Mouse (Mus musculus): Measurements from ENCODE around the gene Alkbh4. TPM values are rescaled to one million over a fixed set of nuclear protein-coding genes. Genes with fewer than 3 reads are reported as not detected.

The Alkbh4 gene
- polyA plus RNA-seq (2015; fragmentation: Illumina TruSeq; extraction: RNeasy Lipid Tissue Mini Kit (QIAGEN cat#74804); ENCODE audit: insufficient read depth, low replicate concordance): 8.5 TPM

GRCm38 (mm10) chr5:136135571-136136291, at the start of gene Alkbh4, which contains the start of gene Lrwd1:
TSS of gene Alkbh4 (plus strand) at chr5:136136146.
TSS of gene Lrwd1 (minus strand) at chr5:136136074.

GRCm38 (mm10) chr5:136115891-136116783, 19.8 kb upstream of the Alkbh4 start, which contains the start of gene Polr2j:
TSS of gene Polr2j (plus strand) at chr5:136116631.

GRCm38 (mm10) chr5:136170512-136171362, 34.8 kb downstream of the Alkbh4 start, which contains the start of gene Orai2:
TSS of gene Orai2 (minus strand) at chr5:136170713.

Other genes starting within 250 kb of the Alkbh4 start
- gene Hspb1, start 248.2 kb upstream of the Alkbh4 start, polyA plus RNA-seq (2015; fragmentation: Illumina TruSeq; extraction: RNeasy Lipid Tissue Mini Kit (QIAGEN cat#74804); ENCODE audit: insufficient read depth, low replicate concordance): 4.7 TPM
- gene Ywhag, start 201.5 kb upstream of the Alkbh4 start, polyA plus RNA-seq (2015; fragmentation: Illumina TruSeq; extraction: RNeasy Lipid Tissue Mini Kit (QIAGEN cat#74804); ENCODE audit: insufficient read depth, low replicate concordance): 66.9 TPM
- 1.8 TPM for gene Ssc4d, start 161.6 kb upstream of the Alkbh4 start, polyA plus RNA-seq (2015; fragmentation: Illumina TruSeq; extraction: RNeasy Lipid Tissue Mini Kit (QIAGEN cat#74804); ENCODE audit: insufficient read depth, low replicate concordance)
- not detected for gene Zp3, start 156.0 kb upstream of the Alkbh4 start, polyA plus RNA-seq (2015; fragmentation: Illumina TruSeq; extraction: RNeasy Lipid Tissue Mini Kit (QIAGEN cat#74804); ENCODE audit: insufficient read depth, low replicate concordance)
- 8.0 TPM for gene Dtx2, start 141.3 kb upstream of the Alkbh4 start, polyA plus RNA-seq (2015; fragmentation: Illumina TruSeq; extraction: RNeasy Lipid Tissue Mini Kit (QIAGEN cat#74804); ENCODE audit: insufficient read depth, low replicate concordance)
- gene Upk3b, start 97.7 kb upstream of the Alkbh4 start, polyA plus RNA-seq (2015; fragmentation: Illumina TruSeq; extraction: RNeasy Lipid Tissue Mini Kit (QIAGEN cat#74804); ENCODE audit: insufficient read depth, low replicate concordance): 2.3 TPM
- gene Upk3bl, start 81.7 kb upstream of the Alkbh4 start, polyA plus RNA-seq (2015; fragmentation: Illumina TruSeq; extraction: RNeasy Lipid Tissue Mini Kit (QIAGEN cat#74804); ENCODE audit: insufficient read depth, low replicate concordance): not detected
- 30.2 TPM for gene Rasa4, start 52.2 kb upstream of the Alkbh4 start, polyA plus RNA-seq (2015; fragmentation: Illumina TruSeq; extraction: RNeasy Lipid Tissue Mini Kit (QIAGEN cat#74804); ENCODE audit: insufficient read depth, low replicate concordance)
- 43.7 TPM for gene Polr2j, start 19.5 kb upstream of the Alkbh4 start, polyA plus RNA-seq (2015; fragmentation: Illumina TruSeq; extraction: RNeasy Lipid Tissue Mini Kit (QIAGEN cat#74804); ENCODE audit: insufficient read depth, low replicate concordance)
- 14.6 TPM for gene Lrwd1, start 72 bp upstream of the Alkbh4 start, polyA plus RNA-seq (2015; fragmentation: Illumina TruSeq; extraction: RNeasy Lipid Tissue Mini Kit (QIAGEN cat#74804); ENCODE audit: insufficient read depth, low replicate concordance)
- gene Orai2, start 34.6 kb downstream of the Alkbh4 start, polyA plus RNA-seq (2015; fragmentation: Illumina TruSeq; extraction: RNeasy Lipid Tissue Mini Kit (QIAGEN cat#74804); ENCODE audit: insufficient read depth, low replicate concordance): 51.7 TPM
- gene Prkrip1, start 62.8 kb downstream of the Alkbh4 start, polyA plus RNA-seq (2015; fragmentation: Illumina TruSeq; extraction: RNeasy Lipid Tissue Mini Kit (QIAGEN cat#74804); ENCODE audit: insufficient read depth, low replicate concordance): 18.4 TPM
- gene Sh2b2, start 110.4 kb downstream of the Alkbh4 start, polyA plus RNA-seq (2015; fragmentation: Illumina TruSeq; extraction: RNeasy Lipid Tissue Mini Kit (QIAGEN cat#74804); ENCODE audit: insufficient read depth, low replicate concordance): 5.0 TPM

Data from spleen, adult 10 weeks (tissue).